Mouse (Mus musculus): ENCODE measurements around the gene Gm7029. TPM values are rescaled to one million over a fixed set of nuclear protein-coding genes. Genes with fewer than 3 reads are reported as not detected.
"Not testable (repeated sequence)": the region's sequence is repeated elsewhere in the genome, so short reads cannot be mapped to it uniquely, and the experiment has no call there.

The Gm7029 gene
- polyA plus RNA-seq (2012; rRNA removed) = not detected in 2 replicates

DNA sequence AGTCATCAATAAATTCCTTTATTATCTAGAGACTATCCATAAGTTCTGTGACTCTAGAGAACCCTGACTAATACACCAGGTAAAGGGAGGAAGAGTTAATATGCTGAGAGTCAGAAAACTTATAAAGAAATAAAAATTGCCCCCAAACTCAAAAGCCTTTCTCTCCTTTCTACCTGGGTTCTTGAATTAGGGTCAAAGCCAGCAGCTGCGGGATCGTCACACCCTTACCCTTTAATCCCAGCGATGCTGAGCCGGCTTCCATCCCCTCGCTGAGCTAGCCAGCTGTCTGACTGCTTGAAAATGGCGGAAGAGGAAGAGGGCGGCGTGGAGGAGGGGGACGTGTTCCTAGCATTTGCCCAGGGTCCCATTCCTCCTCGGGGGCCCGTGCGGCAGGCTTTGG is at the start of gene Gm7029:
Gene Gm7029 (plus strand): TSS at position 301 of the 400 bp plus-strand sequence.
- DNase-seq (ENCODE audit: low read depth, low spot score) = not testable (repeated sequence)
- 90% methylated on average over 5 of the region's 12 CpGs for WGBS

GRCm38 (mm10) chr17:33824084-33824996 is 49.3 kb upstream of the Gm7029 start, which contains the start of the genes Rps28 and Ndufa7:
Gene Rps28, minus strand, starts transcription at chr17:33824562.
Gene Ndufa7, plus strand, starts transcription at chr17:33824572.
- DNase-seq (ENCODE audit: low read depth, low spot score) = peak; percentile 76
- WGBS = under 1% methylated on average over 51 of the region's 51 CpGs

DNA sequence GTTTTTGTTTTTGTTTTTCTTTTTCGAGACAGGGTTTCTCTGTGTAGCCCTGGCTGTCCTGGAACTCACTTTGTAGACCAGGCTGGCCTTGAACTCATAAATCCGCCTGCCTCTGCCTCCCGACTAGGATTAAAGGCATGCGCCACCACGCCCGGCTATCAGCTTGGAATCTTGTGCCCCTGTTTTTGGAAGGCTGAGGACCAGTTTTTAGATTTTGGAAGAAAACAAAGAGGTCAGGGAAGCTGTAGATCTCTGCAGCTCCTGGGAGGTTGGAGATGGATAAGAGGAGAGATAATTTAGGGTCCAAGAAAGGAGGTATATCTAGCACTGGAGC is 48.7 kb upstream of the Gm7029 start:
- not testable (repeated sequence) for DNase-seq (ENCODE audit: low read depth, low spot score)
- 2% methylated on average over 6 of the region's 6 CpGs for WGBS

GRCm38 (mm10) chr17:33825462-33825861 is 48.2 kb upstream of the Gm7029 start:
- DNase-seq (ENCODE audit: low read depth, low spot score) = no peak
- 65% methylated on average over 8 of the region's 8 CpGs for WGBS

DNA sequence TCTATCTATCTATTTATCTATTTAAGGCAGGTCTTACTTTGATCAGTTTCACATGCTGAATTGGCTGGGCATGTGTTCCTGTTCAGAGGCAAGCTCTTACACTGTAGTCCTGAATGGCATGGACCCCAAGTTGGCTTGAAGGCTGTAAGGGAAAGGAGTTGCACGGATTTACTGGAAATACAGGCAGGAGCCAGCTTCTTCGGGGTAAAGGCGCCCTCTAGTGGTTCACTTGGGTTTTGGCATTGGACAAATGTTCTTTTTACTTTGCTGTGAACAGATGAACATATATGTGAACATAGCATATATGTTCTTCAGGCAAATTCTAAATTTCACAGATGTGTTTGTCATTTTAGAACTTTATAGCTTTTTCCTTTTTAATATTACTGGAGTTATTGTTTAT is 46.8 kb upstream of the Gm7029 start:
- 0% methylated on average over 3 of the region's 3 CpGs for WGBS
- no peak for DNase-seq (ENCODE audit: low read depth, low spot score)

DNA sequence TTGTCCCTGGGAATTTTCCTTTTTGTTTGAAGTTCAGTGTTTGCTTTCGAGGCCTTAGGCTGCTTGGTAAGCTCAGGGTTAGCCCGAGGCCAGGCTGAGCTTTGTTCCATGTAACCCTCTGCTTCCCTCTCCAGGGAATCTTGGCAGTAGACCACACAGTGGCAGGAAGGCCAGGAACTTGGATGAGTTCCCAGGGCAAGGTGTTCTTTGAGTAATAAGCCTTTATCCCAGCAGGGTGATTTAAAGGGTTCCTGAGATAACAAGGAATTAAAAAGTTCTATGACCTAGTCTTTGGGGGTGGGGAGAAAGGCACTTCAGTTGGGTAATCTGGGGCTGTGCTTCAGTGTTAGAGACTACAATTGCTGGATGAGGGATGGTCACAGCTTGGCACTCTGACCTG is 44.7 kb upstream of the Gm7029 start:
- peak; percentile 92 for DNase-seq (ENCODE audit: low read depth, low spot score)
- WGBS = 15% methylated on average over 2 of the region's 2 CpGs

- DNase-seq (ENCODE audit: low read depth, low spot score) = no peak
- 54% methylated on average over 10 of the region's 10 CpGs for WGBS
Measured at GRCm38 (mm10) chr17:33829561-33829960, 44.1 kb upstream of the Gm7029 start.

DNA sequence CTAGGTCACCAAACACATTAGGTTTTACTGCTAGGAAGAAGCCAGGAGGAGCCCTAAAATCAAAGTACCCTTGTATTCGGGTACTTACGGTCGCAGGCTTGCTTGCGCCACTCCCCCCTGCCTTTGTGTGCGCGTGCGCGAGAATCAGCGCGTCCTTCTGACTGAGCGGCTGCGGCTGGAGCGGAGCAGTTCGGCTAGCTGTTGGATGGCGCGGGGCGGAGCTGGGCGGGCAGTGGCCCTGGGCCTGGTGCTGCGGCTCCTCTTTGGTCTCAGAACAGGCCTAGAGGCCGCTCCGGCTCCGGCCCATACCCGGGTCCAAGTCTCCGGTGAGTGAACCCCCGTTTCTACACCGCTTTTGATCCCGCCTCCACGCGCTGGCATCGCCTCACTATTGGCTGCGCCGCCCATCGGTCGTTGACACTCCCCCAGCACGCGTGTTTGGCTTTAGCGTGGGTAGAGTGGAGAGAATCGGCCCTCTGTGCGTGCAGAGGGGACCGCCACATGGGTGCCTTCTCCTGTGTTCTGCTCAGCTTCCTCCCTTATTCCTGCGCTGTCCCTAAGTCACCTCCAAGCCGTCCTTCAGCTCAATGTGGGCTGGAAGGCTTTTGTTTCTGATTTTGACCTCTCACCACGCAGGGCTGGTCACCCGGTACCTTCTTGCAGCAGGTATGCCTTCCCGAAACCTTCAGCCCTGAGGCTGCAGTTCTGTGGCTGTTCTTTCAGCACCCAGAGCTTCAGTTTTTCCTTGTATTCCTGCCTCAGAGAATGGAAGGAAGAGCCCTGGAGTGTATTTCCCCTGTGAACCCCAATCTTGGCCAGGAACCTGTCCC is 30.5 kb upstream of the Gm7029 start, which contains the start of gene Cd320:
Gene Cd320 (plus strand): TSS at position 126 of the 830 bp plus-strand sequence.
- WGBS = under 1% methylated on average over 45 of the region's 45 CpGs
- DNase-seq (ENCODE audit: low read depth, low spot score) = peak; percentile 83

GRCm38 (mm10) chr17:33844196-33844595 is 29.4 kb upstream of the Gm7029 start:
- 26% methylated on average over 1 of the region's 1 CpGs for WGBS
- DNase-seq (ENCODE audit: low read depth, low spot score) = no peak

DNA sequence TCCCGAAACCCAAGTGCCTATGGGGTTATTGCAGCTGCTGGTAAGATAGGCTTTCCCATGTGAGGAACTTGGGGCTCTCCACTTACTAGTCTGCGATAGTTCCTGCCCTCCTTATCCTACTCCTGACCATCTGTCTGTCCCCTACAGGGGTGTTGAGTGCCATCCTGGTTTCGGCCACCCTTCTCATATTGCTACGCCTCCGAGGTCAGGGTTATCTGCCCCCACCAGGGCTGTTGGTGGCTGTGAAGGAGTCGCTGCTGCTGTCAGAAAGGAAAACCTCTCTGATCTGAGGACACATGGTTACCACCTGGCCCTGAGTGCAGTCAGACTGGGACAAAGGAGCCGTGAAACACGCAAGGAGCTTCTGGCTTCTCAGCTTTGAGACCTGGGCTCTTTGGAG is 25.5 kb upstream of the Gm7029 start:
- WGBS = 93% methylated on average over 8 of the region's 8 CpGs
- DNase-seq (ENCODE audit: low read depth, low spot score) = no peak

DNA sequence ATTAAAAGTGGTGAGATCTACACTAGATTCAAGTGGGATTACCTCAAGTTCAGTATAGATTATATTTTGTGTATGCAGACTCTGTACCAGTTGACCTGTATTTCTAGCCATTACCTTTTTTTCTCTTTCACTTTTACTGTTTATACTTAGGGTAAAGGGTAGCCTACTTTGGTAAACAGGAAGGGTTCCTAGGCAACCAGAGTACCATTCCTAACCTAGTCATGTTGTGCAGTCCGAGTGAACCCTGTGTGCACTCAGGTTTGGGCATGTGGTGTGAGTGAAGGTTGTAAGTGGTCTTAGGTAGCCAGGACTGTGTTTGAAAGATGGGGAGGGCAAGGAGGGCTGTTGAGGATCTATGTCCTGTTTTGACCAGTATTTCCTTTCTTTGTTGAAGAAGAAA is 22.3 kb upstream of the Gm7029 start:
- DNase-seq (ENCODE audit: low read depth, low spot score) = no peak
- WGBS = 9% methylated on average over 1 of the region's 1 CpGs

DNA sequence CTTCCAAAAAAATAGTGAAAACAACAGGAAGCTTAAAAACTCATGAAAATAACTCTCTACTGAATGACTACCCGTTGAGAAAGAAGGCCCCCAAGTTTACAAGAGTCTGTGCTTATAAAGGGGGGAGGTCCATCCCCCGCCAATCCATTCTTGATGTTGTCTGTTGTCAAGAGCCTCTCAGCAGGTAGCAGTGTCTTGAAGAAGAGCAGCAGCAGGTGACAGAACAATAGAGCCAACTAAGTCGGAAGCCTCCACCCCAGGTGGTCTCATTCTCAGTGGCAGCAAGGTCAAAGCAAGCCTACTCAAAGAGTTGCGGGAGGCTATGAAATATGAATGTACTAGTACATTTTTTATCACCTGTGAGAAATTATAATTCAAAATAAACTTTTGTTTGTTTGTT is 15.8 kb upstream of the Gm7029 start:
- 88% methylated on average over 4 of the region's 4 CpGs for WGBS
- no peak for DNase-seq (ENCODE audit: low read depth, low spot score)

- WGBS = 30% methylated on average over 9 of the region's 9 CpGs
- no peak for DNase-seq (ENCODE audit: low read depth, low spot score)
Measured at GRCm38 (mm10) chr17:33865330-33866030, 8.2 kb upstream of the Gm7029 start.

DNA sequence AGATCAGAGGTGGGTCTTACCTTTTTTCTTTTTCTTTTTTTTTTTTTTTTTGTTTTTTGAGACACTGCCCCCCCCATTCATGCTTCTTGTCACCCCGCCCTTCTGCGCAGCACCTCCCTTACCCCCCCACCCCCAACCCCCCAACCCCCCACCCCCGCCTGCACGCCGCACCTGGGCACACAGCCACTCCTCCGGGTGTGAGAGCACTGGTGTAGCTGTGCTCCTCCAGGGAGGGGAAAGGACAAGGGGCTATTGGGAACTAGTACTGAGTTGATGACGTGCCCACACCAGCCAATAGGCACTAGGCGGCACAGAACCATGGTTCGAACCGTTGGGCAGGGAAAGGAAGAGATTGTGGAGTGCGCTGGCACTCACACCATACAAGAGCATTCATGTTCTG is 774 bp downstream of the Gm7029 start:
- WGBS = 87% methylated on average over 11 of the region's 11 CpGs
- DNase-seq (ENCODE audit: low read depth, low spot score) = no peak

DNA sequence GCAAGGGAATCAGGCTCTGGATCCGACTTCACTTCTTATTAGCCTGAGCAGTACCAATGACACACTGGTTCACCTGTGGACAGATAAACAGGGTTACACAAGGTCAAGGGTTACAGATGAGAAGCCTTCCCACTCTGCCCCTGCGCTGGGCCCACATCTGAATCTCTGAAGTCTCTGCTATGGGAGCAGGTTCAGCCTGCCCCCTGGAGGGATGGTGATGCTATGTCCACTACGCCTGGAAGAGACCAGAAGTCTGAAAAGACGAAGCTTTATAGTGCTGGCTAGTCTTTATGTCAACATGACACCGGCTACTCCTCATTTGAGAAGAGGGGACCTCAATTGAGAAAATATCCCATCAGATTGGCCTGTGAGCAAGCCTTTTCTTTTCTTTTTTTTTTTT is 2.2 kb downstream of the Gm7029 start:
- DNase-seq (ENCODE audit: low read depth, low spot score) = not testable (repeated sequence)
- whole genome bisulfite sequencing = 79% methylated on average over 5 of the region's 5 CpGs

GRCm38 (mm10) chr17:33884320-33884719 is 10.7 kb downstream of the Gm7029 start:
- WGBS = 95% methylated on average over 10 of the region's 11 CpGs
- DNase-seq (ENCODE audit: low read depth, low spot score) = not testable (repeated sequence)

- 24% methylated on average over 2 of the region's 2 CpGs for WGBS
- DNase-seq (ENCODE audit: low read depth, low spot score) = not testable (repeated sequence)
Measured at GRCm38 (mm10) chr17:33887802-33888201, 14.2 kb downstream of the Gm7029 start.

DNA sequence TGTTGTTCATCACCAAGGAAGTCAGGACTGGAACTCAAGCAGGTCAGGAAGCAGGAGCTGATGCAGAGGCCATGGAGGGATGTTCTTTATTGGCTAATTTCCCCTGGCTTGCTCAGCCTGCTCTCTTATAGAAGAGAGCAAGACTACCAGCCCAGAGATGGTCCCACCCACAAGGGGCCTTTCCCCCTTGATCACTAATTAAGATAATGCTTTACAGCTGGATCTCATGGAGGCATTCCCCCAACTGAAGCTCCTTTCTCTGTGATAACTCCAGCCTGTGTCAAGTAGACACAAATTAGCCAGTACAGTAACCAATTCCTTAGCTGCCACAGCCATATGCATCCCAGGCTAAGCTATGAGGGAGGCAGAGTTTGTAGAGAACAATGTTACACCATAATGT is 14.6 kb downstream of the Gm7029 start:
- DNase-seq (ENCODE audit: low read depth, low spot score) = not testable (repeated sequence)

DNA sequence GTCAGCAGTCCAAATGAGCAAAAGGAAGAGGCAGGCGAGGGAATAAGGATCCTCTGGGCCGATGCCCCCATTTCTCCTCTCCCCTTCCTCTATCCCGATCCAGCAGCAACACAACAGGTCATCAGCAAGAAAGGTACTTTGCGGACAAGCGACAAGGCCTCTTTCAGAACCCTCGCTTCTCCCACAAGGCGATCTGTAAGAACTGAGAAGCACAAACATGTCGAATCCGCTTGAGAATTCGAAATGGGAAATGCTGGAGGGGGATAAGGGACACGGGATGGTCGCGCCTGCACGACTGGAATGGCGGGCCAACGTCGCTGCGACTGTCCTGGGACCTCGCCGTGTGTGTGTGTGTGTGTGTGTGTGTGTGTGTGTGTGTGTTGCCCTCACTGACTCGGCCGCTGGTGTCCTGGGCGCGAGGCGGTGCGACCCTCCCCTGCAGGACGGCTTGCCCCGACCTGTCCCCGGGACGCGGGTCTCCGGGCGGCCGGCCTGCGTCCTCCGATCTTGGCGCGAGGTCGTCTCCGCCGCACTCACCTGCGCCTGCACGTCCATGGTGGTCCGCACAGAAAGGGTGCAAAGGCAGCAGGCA is 16.4 kb downstream of the Gm7029 start:
- WGBS = under 1% methylated on average over 38 of the region's 44 CpGs
- DNase-seq (ENCODE audit: low read depth, low spot score) = not testable (repeated sequence)

Data from large intestine, adult 2 months (tissue).